Mouse (Mus musculus) layer of hippocampus, postnatal 14 days (tissue): ENCODE measurements around the gene Eif4e3. TPM values are rescaled to one million over a fixed set of nuclear protein-coding genes. Genes with fewer than 3 reads are reported as not detected.

Experiments used
- DNase-seq, 2 experiments: peaks; one replicate each; pipeline ENCODE4 v3.0.0; 2021 to 2022; ENCODE audit warnings: low spot score in 2 of 2, mixed read lengths in 1 of 2
- total RNA-seq, 2 experiments: library from RNA; stranded (reverse); gene quantifications; 2 replicates each; pipeline ENCODE4 v1.2.3; 2021

The Eif4e3 gene
- total RNA-seq, 2 experiments from 2014 or later: 19.5 to 20.9 TPM

DNA sequence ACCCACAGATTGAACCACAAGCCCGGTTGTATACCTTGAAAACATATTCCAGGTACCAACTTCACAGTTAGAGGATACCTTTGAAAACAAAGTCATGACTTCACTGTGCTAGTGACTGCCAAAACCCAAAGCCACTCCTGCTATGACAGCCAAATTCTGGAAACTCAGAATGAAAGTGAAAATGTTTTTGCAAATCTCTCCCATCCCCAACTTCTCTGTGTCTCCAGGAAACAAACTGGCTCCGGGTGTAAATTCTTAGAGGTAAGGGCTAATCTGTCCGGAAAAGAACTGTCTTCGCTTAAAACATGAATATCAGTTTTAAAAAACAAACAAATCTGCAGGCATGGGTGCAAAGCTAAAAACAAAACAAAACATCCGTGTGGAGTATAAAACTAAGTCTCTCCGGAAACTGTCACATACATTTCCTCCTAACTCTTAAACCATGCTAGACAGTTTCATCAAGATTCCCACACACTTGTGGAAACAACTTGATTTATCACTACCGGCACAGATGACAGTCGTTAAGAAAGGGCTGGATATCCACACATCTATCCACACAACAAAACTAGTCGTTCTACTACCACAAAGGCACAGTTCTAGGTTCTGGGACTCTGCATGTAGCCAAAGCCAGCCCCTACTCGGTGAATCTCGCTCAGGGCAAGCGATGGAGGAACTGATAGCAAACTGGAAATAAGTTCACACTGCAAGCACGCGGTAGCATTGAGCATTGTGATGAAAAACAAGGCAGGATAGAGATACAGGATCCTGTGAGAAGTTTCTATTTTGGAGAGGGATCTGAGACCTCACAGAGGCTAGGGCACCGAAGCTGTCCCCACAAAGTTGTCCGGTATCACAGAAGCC is 884 bp downstream of the Eif4e3 start:
- no peak for DNase-seq

DNA sequence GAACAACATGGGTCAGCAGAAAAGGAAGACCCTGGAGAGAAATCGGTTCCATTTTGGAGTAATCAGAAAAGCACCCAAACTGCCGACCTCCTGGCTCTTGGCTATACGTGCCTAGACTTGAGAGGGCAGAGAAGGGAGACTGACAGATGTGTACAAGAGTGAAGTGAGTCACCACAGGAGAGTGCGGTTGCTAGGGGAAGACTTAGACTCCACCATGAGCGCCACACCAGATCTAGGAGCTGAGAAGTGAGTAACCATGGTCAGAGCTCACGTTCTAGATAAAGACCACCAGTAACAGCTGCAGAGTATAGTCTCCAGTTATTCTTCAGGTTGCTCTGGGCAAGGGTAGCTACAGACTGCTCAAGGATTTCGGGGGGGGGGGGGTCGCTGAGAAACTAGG is 3.3 kb downstream of the Eif4e3 start:
- no peak for DNase-seq

DNA sequence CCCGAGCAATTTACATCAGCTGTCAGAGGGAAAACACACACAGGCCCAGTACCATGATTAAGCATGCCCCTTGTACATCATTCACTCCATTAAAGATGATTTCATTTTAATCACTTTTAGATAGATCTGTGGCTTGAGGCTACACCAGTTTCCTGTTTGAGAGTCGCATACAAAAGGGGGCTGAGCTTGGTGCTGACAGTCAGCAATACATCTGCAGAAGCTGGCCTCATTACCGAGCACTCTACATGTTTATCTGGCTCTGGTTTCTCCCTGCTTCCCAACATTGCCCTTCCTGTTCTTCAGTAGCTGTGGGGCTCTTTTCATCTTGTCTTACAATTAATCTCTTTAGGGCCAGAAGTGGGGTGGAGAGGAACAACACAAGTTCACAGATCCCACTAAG is 6.1 kb downstream of the Eif4e3 start:
- DNase-seq: no peak

DNA sequence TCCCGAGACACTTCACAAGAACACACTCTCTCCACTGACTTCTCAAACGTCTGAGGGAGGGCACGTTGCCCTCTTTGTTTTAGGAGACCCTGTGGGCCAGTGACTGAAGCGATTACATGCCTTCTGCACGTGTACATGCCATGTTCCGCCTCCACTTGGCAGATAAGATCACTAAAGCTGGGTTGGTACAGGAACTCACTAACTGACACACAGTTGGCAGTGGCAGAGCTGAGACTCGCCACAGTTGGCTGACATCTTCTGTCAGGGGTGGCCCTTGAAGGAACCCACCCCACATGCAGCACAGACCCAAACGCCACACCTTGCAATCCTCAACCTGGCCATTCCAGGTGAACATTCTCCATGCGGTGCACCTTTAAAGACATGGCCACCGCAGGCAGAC is 8.0 kb downstream of the Eif4e3 start:
- peak in 1 of 2 experiments; percentile 50 for DNase-seq

DNA sequence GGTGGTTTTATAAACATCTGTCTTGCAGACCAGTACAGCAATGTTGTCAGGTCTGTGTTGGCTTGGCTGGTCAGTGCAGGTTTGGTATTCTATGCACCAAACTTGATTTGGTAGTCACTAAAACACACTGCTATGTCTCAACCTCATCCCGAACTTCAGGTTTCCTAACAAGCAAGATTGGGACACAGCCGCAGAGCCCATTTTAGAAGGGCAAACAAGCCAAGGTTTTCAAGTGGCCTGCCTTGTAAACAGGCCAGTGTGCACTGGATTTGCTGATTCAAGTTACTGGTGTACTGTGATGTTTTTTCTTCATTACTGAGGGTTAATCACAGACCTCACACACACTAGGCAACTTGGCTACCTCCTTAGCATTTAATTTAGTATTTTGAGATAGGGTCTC is 10.5 kb downstream of the Eif4e3 start:
- no peak for DNase-seq

DNA sequence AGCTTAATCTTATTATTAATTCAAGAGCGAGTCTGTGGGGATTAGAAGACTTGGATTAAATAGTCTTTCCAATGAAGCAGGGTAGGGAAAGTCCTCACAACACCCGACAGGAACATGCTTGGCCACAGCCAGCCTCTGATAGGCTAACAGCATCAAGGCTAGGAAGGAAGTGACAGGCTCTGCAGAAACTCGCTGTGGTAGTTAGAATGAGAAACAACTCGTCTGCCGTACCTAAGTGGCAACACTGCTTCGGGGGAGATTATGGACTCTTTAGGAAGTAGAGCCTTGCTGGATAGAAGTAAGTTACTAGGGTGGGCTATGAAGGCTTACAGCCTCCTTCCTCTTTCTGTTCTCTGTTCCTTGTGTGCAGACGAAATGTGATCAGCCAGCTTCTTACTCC is 11.1 kb downstream of the Eif4e3 start:
- no peak for DNase-seq

DNA sequence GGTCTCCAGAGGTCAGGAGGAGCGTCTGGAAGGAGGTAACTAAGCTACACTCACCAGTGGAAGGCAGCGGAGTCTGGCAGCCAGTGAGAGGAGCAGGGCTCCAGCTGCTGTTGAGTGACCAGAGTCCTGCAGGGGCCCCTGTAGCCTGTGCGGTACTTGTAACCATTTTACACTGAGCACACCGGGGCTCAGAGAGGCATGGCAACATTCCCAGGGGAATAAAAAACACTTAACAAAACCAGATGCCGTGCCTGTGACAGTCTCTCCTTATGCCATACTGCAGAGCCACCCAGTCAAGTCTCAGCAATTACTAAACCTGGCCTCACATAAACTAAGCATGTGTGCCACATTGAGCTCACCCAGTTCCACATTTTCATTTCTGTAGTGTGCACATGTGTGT is 12.2 kb downstream of the Eif4e3 start:
- no peak for DNase-seq

DNA sequence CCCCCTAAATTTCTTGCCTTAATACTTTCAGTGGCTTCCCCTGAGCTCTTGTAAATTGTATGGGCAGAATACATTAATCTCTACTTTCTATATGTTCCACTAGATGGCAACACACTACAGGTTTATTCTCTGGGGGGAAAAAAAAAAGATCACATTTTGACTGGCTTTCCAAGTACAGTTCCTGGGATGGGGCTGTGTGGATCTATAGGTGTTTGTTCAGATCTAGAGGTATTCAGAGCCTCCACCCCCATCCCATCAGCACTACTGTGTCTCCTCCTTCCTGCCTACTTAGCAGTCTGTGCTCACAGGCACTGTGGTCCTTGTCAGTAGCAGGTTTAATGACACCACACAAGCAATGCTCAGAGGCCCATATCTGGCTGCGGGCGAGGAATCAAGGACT is 14.2 kb downstream of the Eif4e3 start:
- no peak for DNase-seq

DNA sequence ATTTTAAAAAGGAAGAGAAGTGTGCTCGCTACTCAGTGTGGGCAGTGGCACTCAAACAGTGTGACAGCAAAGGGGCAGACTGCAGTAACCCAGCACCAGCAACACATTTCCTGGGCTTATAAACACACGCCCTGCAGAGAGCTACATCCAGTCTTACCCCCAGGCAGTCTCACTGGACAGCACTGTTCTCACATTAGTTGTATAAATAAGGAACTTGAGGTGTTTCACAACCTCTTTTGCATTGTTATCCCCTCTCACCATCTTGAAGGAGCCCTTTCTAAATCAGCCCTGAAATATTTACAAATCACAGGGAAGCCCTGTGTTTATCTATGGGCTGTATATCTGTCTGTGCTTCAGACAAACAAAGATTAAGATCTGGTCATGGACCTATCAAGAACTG is 17.3 kb downstream of the Eif4e3 start:
- DNase-seq: no peak

DNA sequence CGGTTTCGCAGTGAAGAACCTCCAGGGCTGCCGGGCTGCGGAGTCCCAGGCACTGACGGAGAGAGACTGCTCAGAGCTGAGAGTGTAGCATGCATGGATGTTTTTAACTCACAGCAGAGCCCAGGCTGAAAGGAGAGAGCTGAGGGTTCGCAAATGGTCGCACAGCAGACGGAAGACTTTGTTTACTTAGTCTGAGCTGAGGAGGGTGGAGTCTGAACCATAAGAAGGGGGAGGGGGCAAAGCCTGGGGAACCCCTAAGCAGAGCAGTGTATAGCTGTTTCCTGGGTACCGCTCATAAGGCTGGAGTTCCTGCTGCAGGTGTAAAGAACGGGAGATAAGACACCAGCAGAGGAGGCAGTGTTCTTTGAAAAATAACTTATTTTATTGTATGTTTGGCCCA is 20.2 kb downstream of the Eif4e3 start:
- DNase-seq: no peak

DNA sequence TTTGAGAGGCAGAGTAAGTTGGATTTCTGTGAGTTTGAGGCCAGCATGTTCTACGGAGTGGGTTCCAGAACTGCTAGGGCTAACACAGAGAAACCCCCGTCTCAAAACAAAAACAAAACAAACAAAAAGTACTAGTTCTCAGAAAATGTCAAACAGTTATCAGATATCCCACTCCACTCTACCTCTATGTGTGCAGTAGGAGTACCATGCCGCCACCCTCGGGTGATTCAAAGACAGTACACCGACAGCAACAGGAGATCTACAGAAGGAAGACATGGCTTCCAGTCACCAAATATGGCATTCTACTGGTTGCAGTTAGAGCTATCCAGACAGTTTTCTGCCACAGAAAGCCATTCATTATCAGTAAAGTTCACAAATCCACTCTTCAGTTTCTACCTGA is 21.7 kb downstream of the Eif4e3 start:
- DNase-seq: no peak

DNA sequence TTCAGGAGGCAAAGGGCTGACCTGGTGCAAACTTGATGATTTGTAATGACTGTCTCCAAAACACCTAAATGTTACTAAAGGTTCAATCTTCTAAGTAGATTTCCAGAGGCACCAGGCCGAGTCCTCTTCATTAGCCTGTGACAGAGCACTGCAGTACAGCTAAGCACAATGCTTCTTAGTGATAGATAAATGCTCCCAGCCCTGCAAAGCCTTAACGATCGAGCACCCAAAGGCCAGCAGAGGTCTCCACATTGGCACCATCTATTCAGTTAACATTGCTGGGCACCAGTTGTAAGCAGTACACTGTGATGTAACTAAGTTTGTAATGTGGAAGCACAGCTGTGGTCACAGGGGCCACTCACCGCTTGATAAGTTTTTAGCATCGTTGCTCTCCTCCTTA is 22.2 kb downstream of the Eif4e3 start:
- DNase-seq: no peak

DNA sequence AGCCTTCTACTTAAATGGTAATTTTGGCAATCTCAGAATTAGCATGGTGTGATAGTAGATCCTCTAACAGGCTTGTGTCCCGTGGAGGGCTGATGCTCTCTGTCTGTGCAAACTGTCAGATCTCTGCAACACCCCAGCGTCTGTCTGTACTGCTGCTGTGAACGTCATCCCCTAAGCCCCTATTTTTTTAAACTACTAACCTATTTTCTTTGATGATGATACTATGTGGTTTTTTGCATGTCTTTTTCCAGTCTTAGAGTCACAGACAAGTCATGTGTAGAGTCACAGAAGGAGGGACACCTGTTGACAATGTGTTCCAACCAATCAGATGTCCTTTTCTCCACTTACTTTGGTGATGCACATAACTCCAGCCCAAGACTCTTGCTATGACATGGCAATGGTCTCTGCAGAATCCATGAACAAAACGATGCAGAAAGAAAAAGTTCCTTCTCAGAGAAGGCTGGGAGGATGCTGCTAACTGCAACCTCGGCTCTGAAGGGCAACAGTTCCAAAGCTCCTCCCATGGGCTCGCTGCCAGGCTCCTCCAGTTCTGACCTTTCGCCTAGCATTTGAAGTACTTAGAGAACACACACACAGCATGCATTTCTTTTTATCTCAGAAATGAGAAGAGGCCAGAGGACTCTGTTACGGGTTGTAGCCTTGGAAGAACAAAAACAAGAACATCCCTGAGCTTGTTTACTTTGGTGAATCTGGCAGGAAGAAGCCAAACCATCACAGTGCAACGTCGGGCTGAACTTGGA is 23.0 kb downstream of the Eif4e3 start:
- DNase-seq: no peak

DNA sequence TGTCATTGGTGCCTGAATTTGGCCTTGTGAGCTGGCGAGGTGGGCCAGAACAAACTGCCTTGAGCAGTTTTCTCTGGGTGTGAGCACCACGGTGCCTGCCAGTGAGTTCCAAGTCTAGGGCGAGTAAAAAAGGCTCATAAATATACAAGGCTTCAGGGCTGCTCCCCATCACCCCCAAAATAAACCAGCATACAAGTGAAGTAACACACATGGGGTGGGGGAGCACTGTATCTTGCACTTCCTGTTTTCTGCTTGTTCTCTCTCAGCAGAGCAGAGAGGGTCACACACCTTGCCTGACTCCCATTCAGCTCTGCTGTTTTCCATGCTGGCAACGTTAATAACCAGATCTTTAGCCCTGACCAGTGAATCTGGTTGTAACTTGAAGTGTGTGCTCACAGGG is 29.1 kb downstream of the Eif4e3 start:
- no peak for DNase-seq

DNA sequence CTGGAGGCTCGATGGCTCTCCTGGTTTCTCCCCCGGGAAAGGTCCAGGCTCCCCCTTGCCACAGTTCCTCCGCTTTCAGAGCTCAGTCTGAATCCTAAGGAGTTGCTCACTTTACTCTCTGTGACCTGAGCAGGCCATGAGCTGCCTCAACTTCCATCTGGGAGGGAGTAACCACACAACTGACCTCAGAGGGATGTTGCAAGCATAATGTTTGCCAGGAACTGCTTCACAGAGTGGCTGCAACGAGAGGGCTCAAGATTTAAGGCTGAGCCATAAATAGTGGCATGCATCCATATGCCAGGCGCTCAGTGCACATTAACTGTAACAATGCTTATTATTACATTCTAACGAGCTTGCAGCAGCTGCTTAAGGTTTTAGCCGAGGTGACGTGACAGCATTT is 29.8 kb downstream of the Eif4e3 start:
- no peak for DNase-seq

DNA sequence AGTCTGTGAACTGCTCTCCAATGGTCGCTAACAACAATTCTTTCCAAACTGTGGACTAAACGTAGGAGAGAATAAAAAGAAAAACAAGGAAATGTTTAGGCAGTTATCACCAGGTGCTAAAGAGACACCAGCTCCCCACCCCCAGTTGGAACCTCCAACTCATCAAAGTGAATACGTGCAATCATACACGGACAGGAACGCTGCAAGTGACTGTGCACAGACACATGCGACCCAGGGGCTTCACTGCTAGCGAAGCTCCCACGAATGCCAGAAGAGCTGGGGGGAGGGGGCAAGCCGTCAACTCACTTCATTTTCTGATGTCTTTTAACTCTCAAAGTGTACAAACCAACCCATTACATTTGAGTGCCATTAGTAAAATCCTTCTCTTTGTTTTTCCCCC is 30.4 kb downstream of the Eif4e3 start:
- DNase-seq: no peak

DNA sequence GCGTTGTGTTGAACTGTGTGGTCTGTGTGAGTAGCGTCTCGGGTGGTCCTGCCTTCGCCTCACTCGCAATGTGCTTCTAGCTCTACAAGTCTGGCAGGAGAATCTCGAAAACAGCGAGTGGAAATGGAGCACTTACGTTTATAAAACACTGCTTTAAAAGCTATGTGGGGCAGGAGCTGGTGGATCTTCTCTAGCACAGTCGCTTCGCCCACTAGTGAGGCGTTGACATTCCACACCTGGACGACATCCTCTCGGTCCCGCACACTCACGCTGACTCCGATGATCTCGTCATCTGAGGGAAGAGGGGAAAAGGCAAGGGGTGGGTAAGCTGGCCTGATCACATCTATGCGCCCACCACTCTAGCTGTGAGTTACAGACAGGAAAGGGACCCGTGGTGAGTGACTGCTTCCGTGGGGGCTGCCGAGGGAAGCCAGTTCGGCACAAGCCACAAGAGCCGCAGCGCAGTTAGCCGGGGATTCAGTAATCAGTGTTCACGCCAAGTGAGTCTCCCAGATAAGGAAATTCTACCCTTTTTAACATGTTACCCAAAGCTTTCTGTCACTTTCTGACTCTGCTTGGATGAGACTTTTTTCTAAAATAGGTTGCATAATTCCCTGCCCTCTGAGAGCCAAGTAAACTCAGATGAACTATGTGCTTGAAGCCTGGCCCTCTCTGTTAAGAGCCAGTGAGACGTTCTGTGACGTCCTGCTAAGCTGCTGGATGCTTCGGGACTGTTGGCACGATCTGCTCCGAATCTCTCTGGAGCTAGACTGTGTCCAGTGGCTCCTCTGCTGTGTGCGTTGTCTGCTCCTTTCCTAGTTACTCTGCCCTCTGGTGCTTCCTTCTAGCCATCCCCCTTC is 34.2 kb downstream of the Eif4e3 start:
- DNase-seq: no peak

DNA sequence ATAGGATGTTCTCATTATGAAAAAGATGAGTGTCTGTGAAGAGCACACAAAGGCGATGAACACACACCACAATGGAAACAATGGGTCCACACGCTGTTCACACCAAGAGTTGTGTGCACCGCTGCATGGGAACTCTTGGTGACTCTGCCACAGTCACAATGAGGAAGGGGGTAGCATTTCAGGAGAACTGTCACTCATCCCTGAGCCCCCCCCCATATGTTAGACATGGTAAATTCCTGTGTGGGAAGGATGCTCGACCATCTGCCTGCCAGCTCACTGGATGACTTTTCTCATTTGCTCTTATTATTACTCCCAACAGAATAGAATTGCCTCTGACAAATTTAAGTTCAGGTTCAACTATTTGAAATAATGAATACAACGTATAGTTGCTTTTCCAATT is 34.9 kb downstream of the Eif4e3 start:
- DNase-seq: peak in 1 of 2 experiments; percentile 51

DNA sequence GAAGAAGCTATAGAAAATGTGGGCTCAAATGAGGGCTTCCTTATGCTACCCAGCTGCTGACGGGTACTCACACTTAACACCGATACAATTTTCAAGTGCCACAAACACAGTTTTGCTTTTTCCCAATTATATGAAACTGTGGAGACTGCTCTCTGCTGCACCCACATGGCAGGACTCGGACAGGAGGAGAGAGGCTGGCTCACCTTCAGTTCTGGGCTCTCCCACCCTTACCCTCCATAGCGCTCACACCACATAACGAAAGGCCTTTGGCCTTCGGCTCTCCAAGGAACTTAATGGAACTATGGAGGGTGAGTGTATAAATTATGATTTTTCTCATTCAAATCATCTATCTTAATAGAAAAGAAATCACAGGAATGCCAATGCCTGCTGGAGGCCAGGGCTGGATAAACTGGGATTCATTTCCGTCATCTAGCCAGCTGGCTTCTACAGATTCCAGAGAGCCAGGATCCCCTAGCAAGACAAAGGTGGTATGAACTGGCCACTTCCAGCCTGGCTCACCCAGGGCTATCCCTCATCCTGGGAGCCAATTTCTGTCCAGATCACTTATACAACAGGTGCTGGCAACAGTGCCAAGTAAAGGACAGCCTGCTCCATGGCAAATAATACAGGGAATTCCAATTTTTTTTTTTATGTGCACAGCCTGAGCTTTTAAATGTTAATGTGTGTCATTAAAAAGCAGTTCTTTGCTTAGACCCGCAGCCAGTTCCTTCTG is 36.7 kb downstream of the Eif4e3 start:
- no peak for DNase-seq

DNA sequence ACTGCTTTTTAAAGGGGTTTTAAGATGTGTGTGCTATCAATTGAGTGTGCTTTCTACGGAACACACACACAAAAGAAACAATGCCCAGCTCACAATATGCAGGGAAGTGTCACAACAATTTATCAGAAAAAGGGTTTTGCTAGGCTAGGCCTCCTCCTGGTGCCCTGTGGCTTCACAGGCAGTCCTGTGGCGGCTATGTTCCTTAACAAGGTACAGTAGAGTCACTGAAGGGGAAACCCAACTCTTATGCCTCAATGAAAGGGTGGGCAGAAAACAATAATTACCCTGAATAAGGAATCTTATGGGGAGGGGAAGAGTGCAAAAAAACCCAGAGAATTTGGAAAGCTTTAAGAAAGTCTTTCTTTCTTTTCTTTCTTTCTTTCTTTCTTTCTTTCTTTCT is 40.2 kb downstream of the Eif4e3 start:
- no peak for DNase-seq

DNA sequence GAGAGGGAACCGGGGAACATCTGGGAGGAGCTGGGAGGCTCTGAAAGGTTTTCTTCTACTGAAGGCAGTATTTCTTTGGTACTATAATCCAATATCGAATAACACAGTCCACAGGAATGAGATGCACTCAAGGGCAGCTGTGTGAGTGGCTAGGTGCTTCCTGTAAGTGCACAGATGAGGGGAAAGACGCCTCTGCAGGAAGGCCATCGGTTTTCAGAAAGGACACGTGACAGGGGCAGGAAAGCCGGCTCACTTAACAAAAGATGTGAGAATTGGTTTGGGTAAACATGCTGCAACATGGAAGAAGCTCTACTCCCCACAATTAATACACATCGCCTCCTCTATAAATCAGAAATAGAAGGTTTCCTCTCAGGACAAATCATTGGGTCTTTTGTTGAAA is 40.8 kb downstream of the Eif4e3 start:
- DNase-seq: no peak
